Mouse (Mus musculus) bone marrow, adult 2 months (tissue): ENCODE results near the gene Slc36a2.

Experiments used
- CTCF ChIP-seq: fragments of 200-500 bp; IDR thresholded peaks from 2 replicates; pipeline ENCODE4 v1.5.1; 2011; ENCODE audit warnings: low read length, control low read depth; ENCODE audit not compliant: control insufficient read depth, insufficient read depth
- POLR2A ChIP-seq: fragments of 200-500 bp; IDR thresholded peaks from 2 replicates; pipeline ENCODE4 v1.6.1; 2011; ENCODE audit warnings: low read depth, mild to moderate bottlenecking, control low read depth, low read length, borderline replicate concordance; ENCODE audit not compliant: control insufficient read depth

DNA sequence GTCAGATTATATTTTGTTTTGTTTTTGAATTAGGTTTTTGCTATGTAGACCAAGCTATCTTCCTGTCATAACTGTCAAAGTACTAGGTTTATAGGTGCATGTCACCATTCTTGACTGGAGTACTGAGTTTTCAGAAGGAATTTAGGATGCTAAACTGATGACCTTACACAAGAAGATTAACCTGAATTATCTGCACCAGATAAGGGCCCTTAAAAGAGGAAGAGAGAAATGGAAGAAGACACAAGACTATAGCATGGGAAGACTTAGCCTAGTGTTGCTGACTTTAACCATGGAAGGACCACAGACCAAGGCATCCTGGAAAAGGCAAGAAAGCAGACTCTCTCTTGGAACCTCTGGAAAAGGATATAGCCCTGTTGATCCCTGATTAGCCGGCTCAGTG, 51.7 kb downstream of the Slc36a2 start:
- TF ChIP-seq CTCF (no peak), POLR2A (no peak)
